Mouse (Mus musculus) MEL-GATA-1-ER (cell line): ENCODE data around the gene Exosc2.
A peak's percentile ranks its signal among the peaks of the same experiment; 100 is the strongest.
"Not testable (repeated sequence)": the region's sequence is repeated elsewhere in the genome, so short reads cannot be mapped to it uniquely, and the experiment has no call there.

Source experiments
- DNase-seq: peaks from one replicate; pipeline ENCODE4 v3.0.0-alpha.2; 2012; ENCODE audit warnings: low read depth; ENCODE audit errors: extremely low read depth

Exosc2 gene

DNA sequence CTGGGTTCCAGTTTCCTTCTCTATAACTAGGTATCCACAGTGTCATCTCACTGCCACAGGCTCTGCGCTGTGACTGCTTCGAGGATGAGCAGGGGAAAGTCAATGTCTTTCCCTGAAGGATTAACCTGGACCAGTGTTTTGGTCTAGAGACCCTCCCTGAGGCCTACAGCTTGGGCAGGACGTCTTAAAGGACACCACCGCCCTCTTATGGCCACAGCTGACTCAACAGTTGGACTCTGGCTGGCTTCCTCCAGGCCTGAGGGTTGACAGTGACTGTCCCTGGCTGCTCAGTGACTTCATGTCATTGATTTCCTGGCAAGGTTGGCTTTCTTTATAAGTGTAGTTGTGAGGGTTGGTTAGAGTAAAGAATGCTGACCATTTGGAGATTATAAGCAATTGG is 3.2 kb upstream of the Exosc2 start:
- DNase-seq, result no peak

DNA sequence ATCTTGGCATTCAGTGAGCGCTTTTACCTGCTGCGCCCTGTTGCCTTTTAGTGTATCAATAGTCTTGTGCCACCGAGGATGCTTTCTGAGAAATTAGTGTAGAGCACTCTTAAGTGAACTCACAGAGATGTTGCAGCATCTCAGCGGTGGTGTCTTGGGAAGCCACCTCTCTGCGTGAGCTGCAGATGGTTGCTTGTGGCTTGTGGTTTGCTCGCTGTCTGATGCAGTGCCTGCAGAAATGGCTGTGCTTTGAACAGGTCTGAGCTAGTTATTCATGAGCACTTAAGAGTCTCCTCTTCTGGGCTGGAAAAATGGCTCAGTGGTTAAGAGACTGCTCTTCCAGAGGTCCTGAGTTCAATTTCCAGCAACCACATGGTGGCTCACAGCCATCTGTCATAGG is 8.1 kb downstream of the Exosc2 start:
- DNase-seq, result no peak

DNA sequence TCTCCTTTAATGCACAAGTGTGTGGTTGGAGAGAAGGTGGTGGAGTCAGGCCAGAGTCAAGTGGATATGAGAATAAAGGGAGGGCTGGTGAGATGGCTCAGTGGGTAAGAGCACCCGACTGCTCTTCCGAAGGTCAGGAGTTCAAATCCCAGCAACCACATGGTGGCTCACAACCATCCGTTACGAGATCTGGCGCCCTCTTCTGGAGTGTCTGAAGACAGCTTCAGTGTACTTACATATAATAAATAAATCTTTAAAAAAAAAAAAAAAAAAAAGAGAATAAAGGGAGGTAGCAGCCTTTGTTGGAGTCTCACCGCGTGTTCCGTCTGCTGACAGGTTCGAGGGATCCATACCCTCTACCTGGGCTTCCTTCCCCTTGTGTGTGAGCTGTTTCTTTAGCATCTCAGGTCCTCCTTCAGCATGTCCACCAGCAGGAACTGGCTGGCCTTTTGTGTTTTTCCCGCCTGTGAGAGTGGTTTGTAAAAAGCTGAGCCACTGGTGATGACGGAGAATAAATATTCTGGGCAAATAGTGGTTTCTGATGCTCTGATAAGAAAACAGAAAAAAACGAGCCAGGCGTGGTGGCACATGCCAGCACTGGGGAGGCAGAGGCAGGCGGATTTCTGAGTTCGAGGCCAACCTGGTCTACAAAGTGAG is 10.7 kb downstream of the Exosc2 start:
- not testable (repeated sequence) for DNase-seq

DNA sequence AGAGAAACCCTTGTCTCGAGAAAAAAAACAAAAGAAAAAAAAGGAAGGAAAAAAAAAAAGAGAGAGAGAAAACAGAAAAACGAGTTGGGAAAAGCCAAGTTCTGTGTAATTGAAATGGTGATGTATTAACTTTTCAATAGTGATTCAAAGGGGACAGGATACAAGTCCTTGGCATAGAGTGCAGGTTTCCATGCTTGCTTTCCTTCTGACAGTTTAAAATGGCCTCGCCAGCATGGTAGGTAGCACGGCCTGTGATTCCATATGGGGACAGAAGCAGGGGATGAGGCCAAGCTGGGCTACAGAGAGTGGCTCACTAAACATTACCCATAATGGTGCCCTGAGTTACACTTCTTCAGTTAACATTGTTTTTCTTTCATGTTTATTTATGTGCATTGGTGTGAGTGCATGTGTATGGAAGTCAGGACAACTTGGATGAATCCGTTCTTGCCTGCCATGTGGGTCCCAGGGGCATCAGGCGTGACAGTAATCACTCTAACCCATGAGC is 11.3 kb downstream of the Exosc2 start:
- DNase-seq, result no peak

DNA sequence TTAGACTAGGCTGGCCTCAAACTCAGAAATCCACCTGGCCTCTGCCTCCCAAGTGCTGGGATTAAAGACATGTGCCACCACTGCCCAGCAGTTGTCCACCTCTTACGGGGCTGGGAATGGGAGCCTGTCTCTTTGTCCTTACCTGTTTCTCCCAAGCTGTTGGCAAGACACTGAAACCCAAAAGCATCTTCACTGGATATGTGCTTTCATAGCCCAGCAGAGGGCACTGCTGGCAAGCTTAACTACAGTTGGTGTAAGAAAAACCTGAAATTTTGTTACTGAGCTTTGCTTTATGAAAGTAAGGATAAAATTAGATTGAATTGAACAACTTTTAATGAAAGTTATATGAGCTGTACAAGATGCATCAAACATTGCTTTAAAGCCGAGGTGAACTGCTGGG is 13.2 kb downstream of the Exosc2 start:
- DNase-seq, result no peak

DNA sequence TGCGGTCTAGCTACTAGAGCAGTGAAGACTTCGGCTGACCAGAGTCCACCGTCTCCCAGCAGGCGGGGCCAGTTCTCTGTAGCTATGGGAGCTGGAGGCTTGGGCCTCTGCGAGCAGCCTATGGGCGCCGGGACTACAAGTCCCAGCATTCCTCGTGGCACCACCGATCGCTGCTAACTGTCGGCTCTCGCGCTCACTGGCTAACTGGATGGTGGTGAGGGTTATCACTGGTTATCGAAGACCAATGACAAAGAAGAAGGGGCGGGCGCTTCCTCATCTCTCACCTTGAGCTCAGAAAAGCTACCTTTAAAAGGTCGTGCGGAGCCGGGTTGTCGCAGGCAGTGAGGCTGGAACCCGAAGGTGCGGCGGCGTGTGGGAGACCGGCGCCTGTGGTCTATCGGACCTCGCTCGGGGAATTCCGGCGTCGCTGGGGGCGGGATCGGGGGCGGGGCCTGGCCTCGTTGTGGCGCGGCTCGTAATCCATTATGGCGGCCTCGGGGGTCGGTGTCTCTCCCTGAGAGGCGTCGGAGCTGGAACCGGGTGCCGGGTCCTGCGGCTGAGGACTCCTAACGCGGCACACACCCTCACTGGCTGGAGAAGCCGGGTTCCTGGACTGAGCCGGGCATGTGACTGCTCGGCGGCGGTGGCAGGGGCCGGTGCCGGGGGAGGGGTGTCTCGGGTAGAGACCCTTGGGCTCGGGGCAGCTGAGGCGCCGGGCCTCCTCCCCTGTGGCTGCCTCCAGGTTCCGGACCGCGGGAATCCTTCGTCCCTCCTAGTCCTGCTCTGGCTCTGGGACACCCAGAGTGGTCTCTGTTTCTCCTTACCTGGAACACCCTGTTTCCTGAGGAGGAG is 17.8 kb downstream of the Exosc2 start, which contains the start of gene Abl1:
TSS of gene Abl1 (plus strand) at position 303 of the 852 bp plus-strand sequence.
- DNase-seq, result peak; percentile 98

DNA sequence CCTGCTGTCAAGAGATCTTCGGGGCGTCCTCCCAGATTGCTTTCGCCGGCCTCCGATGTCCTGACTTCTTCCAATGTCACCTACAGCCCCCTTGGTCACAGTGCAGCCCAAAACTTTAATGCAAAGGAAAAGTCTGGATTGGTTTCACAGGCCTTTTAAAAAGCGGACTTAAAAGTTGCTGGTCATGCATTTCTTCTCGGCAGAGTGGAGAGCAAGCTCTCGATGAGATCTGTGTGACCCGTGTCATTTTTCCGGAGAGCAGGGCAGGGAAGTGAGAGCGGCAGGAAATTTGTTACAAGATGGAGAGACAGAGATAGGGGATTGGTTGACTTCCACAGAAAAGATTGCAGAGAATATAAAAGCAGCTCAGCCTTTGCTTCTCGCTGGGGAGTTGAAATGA is 18.5 kb downstream of the Exosc2 start:
- peak; percentile 64 for DNase-seq

DNA sequence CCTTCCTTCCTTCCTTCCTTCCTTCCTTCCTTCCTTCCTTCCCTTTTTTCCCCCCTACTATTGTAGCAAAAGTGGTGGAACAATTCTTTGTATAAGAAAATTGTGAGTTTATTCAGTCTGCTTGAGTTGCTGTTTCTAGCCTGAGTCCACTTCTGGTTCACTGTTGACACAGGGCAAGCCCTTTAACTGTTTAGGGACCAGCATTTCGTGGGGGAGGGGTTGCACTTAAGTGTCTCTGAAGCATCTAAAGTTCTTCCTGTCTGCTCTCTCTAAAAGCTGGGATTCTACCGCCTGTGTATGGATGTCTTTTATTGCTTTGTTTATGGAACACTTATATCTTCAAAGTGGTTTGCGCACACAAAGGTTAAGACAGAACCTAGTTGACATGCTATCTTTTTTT is 19.5 kb downstream of the Exosc2 start:
- no peak for DNase-seq

DNA sequence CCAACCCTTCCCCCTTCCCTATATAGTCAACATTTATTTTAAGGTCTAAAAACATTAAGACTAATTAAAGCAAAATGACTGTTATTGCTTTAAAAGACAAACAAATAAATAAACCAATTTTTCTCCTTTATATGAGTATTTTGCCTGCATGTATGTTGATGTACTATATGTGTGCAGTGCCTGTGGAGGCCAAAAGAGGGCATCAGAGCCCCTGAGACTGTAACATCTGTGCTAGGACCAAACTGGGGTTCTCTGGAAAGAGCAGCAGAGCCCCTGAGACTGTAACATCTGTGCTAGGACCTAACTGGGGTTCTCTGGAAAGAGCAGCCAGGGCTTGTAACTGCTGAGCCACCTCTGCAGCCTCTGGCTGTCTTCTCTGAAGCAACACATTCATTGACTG is 27.7 kb downstream of the Exosc2 start:
- DNase-seq, result no peak

DNA sequence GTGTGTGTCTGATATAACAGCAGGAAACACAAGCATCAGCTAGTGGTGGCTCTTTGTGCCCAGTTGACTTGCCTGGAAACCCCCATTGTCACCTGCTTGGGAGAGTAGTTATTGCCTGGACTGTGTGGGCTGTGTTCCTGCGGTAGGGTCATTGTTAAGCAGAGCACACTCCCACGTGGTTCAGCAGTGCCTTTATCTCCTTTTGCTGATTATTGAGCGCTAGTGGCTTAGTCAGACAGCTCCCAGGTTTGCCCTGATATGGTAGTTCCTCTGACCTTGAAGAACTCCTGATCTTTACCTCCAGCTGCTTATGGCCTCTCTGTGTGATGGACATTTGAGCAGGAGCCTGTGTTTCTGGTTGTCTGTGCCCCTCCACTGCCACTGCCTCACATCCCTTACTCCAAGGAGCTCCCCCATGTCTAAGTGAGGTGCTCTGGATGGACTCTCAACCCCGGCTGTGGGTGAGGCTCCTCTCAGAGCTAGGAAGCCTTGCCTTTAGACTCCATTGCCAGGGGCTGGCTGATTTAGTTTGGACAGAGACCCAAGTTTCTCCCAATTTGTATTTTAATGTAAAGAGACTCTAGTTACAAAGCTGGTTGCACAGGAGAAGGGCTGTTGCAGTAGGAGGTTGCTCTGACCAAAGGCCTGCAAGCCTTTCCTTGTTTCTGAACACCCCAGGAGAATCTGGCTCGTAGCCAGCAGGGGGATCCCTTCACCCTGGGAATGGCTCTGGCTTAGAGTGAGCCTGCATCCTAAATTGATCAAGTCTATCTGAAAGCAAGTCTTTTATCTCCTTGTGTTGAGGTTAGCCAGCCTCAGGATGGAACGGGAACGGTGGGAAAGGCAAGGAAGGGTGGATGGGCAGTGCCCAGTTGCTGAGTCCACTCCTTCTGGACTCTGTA is 30.3 kb downstream of the Exosc2 start:
- DNase-seq, result no peak

DNA sequence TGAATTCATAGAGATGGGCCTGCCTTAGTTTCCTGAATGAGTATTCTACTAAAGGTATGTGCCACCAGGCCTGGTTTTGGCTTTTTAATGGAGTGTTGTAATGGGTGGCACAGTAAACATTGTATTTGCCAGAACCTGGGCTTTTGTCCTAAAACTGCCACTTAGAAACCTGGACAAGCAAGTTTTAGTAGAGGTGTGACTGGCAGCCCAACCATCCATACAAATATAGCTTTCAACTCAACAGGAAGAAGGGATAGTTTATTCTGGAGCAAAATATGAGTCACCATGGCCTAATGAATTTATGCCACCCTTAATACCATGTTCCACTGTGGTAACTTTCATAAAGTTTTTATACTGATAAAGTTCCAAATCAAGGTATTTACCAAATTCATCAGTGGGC is 32.7 kb downstream of the Exosc2 start:
- no peak for DNase-seq

DNA sequence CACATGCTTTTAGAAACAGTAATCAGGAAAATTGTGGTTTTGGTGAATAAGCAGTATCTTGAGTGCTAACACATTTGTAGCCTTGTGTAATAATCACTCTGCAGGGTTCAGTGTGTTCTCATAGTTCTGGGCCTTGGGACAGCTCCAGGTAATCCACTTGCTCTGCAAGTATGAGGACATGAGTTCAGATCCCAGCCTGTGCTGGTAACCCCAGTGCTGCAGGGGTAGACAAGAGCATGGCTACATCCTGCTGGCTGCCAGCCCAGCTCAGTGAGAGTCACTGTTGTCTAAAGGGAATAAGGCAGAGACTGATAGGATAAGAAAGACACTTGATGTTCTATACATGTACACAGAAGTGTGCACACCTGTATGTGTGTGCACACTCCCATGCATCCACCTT is 35.4 kb downstream of the Exosc2 start:
- no peak for DNase-seq

DNA sequence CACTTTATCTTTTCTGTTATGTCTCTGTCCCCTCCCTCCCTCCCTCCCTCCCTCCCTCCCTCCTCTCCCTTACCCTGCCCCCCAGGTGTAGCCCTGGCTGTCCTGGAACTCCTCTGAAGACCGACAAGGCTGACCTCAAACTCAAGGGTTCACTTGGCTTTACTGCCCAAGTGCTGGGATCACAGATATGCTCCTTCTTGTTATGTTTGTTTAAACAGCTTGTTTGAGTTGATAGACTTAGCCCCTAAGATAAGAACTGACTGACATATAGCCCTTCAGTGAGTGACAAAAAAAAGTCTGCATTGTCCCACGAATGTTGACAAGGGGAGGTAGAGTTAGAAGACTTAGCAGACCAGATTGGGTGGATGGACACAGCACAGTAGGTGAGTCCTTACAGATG is 36.0 kb downstream of the Exosc2 start:
- DNase-seq, result no peak

DNA sequence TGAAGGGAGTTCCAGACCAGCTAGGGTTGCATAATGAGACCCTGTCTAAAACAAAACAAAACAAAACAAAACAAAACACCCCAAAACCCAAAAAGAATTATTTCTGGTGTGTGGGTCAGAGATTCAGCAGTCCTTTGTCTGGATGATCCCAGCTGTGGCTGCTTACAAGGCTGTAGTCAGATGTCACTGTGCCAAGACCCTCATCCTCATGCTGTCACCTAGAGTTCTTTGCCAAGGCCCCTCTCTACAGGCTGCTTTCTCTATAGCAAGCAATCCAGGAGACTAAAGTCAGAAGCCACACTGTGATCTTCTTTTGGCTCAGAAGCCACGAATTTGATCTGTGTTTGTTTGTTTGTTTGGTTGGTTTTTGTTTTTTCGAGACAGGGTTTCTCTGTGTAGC is 42.2 kb downstream of the Exosc2 start:
- no peak for DNase-seq

DNA sequence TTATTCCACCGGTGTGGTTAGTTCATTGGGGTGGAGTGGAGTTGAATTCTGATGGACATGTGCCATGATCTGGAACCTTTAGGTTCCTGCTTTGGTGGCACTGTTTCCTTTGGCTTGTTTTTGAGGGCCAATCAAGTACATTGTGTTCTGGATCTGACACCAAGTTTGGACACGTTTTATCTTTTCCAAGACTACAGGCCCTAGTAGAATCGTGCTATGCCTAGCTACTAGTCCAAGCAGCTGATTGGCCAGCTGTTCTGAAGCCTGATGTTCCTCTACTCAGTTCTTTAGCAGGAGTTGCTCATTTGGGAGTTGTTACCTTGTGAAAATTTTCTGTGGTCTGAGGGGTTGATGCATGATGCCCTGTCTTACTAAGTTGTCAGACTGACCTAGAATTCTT is 43.3 kb downstream of the Exosc2 start:
- DNase-seq, result no peak

DNA sequence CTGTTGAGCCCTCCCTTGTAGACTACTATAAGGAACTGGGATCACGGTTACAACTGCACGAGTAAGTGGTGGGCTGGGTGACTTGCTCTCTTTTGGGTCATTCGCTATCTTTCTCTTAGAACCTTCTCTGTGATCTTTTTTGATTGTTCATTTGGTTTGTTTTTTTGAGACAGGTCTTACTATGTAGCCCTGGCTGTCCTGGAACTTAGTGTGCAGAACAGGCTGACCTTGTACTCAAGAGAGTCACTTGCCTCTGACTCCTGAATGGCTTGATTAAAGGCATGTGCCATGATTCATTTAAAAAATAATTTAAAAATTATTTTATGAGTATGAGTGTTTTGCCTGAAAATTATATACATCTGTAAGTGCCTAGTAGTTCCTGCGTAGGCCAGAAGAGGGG is 44.3 kb downstream of the Exosc2 start:
- no peak for DNase-seq

DNA sequence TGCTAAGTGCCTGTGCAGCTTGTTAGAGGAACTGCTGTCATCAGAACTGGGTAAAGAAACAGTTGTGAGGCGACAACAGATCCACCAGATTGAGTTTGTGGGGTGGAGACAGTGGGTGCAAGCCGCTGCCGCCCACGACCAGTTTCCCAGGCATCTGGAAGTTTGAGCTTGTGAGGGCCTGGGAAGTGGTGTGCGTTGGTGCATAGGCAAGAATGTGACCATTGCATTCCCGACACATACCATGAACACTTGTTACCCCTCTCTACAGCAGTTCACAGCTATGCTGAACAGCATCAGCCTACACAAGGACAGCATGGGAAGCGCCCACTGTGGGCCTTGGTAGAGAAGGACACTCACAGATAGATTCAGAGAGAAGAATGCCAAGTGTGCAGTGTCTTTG is 45.5 kb downstream of the Exosc2 start:
- DNase-seq, result no peak

DNA sequence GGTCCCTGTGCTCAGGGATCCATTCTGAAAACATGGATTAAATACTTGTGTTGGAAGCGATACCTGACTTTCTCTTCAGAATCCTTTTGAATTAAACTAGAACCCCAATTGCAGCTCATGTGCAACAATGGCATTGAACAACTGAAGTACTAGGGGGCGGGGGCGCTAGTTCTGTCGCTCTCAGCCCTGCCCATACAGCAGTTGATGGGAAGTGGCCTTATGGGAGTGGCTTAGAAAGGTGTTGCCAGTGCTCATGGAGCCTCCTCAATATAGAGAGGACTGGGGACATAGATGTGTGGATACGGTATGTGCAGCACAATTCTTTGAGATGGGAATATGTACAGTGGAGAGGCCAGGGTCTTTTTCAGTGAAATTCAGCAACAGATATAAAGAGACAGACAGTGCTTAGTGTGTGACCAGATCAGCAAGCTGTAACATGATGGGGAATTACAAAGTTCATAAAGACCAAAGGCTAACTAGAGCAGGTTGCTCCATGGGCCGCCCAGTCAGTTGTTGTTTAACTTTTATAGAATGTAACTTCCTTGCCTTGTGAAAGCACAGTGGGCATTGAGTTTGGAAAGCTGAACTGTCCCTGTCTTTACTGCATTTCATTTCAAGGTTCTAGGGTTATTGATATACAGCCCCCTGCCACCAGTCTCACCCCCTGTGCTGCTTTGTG is 48.8 kb downstream of the Exosc2 start:
- DNase-seq, result no peak

DNA sequence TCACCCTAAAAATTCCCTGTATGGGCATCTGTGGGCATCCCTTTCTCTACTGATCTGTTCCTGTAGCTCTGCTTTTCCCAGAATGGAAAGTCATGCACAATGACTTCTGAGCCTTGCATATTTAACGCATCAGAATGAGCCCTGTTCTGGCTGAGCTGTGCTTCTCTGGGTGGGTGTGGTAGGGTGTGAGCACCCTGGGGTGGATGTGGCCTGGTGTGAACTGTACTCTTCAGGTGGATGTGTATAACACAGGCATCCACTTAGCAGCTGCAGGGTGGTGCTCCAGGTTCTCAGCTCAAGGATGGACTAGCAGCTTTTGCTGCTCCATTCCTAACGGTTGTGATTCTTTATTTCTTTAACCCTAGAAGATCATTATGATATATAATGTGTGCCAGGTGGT is 49.4 kb downstream of the Exosc2 start:
- DNase-seq, result no peak

DNA sequence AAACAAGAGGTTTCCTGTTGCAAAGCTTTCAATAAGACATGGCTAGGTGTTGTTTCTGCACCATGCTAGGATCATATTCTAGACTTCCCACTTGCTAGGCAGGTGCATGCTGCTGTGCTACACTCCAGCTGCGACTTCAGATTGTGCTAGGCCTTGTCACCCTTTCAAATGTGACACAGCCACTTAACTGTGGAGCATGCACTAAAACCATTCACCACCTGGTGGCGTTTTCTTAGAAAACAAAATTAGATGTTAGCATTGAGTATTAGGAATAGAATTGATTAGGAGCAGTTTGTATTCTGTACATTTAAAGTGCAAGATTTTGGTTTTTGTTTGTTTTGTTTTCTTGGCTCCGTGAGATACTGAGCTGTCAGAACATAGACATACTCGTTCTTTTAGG is 50.3 kb downstream of the Exosc2 start:
- DNase-seq, result no peak
